Mouse (Mus musculus): ENCODE data around the gene Ppp1r35.

DNA sequence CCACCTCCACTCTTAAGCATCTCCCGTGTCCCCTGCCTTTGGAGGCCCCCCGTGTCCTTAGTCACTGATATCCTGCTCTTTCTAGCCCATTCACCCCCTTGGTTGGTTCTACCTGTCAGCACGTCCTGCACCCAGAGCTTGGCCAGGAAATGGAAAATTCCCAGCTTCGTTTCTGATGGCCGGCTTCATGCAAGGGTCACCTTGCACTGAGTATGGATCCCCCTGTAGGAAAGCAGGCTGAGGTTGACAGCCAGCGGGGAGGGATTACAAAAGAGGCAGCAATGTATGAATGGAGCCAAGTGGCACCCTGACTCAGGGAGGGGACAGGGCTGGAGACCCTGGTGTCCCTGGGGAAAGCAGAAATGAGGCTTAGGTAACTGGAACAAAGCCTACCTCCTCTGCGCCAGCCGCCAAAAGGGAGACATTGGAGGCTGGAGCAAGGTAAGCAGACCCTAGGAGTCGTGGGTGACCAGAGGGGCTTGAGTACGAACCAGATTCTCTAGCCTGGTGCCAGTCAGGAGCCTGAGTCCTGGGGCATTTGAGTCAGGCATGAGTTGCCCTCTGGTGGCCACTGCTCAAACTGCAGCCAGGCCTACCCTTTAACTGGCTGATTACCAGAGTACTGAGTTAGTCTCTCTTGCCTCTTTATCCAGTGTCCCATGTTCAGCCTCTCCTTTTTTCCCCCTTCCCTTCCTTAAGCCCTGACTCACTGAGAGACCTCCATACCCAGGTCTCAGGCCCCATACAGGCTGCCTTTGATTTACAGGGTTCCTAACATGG is 21.6 kb upstream of the Ppp1r35 start:
- TF ChIP-seq CTCF (conservative IDR thresholded peaks at IDR 0.05; ENCODE audit: low read length) (peak; percentile 99), NANOG (IDR thresholded peaks at IDR 0.05; ENCODE audit: borderline replicate concordance, low read length) (no peak), POU5F1 (IDR thresholded peaks at IDR 0.05; ENCODE audit: borderline replicate concordance, low read length) (no peak)
